Mouse (Mus musculus): ENCODE measurements around the gene H2-M1. TPM values are rescaled to one million over a fixed set of nuclear protein-coding genes. Genes with fewer than 3 reads are reported as not detected.

The H2-M1 gene
- polyA plus RNA-seq (2012), result not detected in 2 replicates

DNA sequence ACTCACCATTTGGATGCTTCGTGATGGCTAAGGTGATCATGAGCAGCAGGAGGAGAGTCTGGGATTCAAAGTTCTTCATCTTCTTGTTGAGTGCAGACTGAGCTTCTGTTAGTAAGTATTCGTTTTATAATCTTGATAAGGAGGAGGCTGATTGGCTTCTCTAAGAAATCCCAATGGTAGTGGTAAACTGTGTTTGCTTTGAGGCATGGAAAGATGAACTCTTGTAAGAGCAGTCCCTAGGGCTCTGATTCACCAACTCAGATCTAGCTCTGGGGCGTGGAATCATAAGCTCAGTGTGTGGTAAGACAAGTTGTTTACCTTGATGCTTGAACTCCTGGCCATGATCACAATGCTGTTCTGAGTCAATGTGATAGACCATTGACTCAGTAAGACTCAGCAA is at the start of gene H2-M1:
Gene H2-M1, minus strand, starts transcription at position 101 of the 400 bp plus-strand sequence.
- TF ChIP-seq GATA1 (IDR thresholded peaks at IDR 0.05; ENCODE audit: low read length), result no peak

DNA sequence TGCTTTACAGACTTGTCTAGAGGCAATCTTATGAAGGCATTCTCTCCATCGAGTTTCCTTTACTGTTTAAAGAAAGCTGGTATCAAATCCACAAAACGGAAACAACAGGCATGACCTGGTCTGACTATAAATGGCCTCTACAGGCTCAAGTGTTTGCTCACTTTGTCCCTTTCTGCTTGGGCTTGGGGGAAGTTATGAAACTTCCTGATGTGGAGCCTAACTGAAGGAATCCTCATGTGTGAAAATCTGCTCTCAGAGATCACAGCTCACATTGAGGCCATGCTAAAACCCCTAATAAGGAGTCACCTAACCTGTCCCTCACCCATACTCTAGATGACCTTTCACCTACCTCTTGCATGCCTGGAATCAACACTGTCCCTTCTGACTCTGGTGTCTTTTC is 25.7 kb upstream of the H2-M1 start:
- TF ChIP-seq GATA1 (IDR thresholded peaks at IDR 0.05; ENCODE audit: low read length), result no peak

DNA sequence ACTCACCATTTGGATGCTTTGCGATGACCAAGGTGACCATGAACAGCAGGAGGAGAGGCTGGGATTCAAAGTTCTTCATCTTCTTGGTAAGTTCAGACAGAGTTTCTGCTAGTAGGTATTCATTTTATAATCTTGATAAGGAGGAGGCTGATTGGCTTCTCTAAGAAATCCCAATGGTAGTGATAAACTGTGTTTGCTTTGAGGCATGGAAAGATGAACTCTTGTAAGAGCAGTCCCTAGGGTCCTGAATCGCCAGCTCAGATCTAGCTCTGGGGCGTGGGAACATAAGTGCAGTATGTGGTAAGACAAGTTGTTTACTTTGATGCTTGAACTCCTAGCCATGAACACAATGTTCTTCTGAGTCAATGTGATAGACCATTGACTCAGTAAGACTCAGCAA is 29.5 kb downstream of the H2-M1 start, which contains the start of gene H2-M9:
Gene H2-M9, minus strand, starts transcription at position 101 of the 400 bp plus-strand sequence.
- TF ChIP-seq GATA1 (IDR thresholded peaks at IDR 0.05; ENCODE audit: low read length), result no peak

Other genes starting within 250 kb of the H2-M1 start
- gene H2-M10.4, start 209.9 kb downstream of the H2-M1 start, polyA plus RNA-seq (2012), result not detected in 2 replicates
- not detected in 2 replicates for gene H2-M11, start 125.1 kb downstream of the H2-M1 start, polyA plus RNA-seq (2012)
- not detected in 2 replicates for gene H2-M9, start 29.6 kb downstream of the H2-M1 start, polyA plus RNA-seq (2012)
- gene H2-M10.5, start 100.7 kb upstream of the H2-M1 start, polyA plus RNA-seq (2012), result not detected in 2 replicates
- gene H2-M10.6, start 140.0 kb upstream of the H2-M1 start, polyA plus RNA-seq (2012), result not detected in 2 replicates
- gene Trim26, start 164.9 kb upstream of the H2-M1 start, polyA plus RNA-seq (2012), result 7.1 and 7.9 TPM in 2 replicates
- gene Trim15, start 195.0 kb upstream of the H2-M1 start, polyA plus RNA-seq (2012), result not detected in 2 replicates
- gene Trim10, start 197.4 kb upstream of the H2-M1 start, polyA plus RNA-seq (2012), result 4.3 and 11.7 TPM in 2 replicates
- not detected in 2 replicates for gene Trim40, start 217.9 kb upstream of the H2-M1 start, polyA plus RNA-seq (2012)
- gene Trim31, start 225.9 kb upstream of the H2-M1 start, polyA plus RNA-seq (2012), result not detected in 2 replicates

Data from G1E-ER4 (cell line).